Mouse (Mus musculus): ENCODE results near the gene Actr1a. TPM values are rescaled to one million over a fixed set of nuclear protein-coding genes. Genes with fewer than 3 reads are reported as not detected.

Actr1a gene
- polyA plus RNA-seq, 1 experiment, result 117 TPM

- no peaks in the 10 kb centered on the region for H3K79me2 ChIP-seq (ENCODE audit: control insufficient read depth, insufficient read depth)
- peak overlapping the region; percentile 69 for H3K4me2 ChIP-seq (ENCODE audit: low read depth)
- no peak for TF ChIP-seq CEBPB (IDR thresholded peaks at IDR 0.05; ENCODE audit: insufficient read depth, poor library complexity, severe bottlenecking)
These were observed 68.0 kb downstream of the Actr1a start for GRCm38 (mm10) chr19:46327531-46328064.

More at GRCm38 (mm10) chr19:46327531-46328064, 68.0 kb downstream of the Actr1a start:
- Histone ChIP-seq H3ac (ENCODE audit: control insufficient read depth, insufficient read length) (peak overlapping the region; percentile 27), H3K4me3 (peak overlapping the region; percentile 77), H3K36me3 (ENCODE audit: control insufficient read depth, insufficient read depth) (no peaks in the 10 kb centered on the region), H3K27me3 (ENCODE audit: control insufficient read depth, insufficient read depth, insufficient read length) (peaks cover 22% of the 10 kb centered on the region)

Other genes with a start within 250 kb of the Actr1a start
- 9.3 TPM for gene Pitx3, start 247.4 kb downstream of the Actr1a start, polyA plus RNA-seq (2012; fragmentation: generic; extraction: Trizol)
- 61.8 TPM for gene Gbf1, start 243.2 kb downstream of the Actr1a start, polyA plus RNA-seq (2012; fragmentation: generic; extraction: Trizol)
- 67.2 TPM for gene Nfkb2, start 91.4 kb downstream of the Actr1a start, polyA plus RNA-seq (2012; fragmentation: generic; extraction: Trizol)
- 11.7 TPM for gene Psd, start 68.6 kb downstream of the Actr1a start, polyA plus RNA-seq (2012; fragmentation: generic; extraction: Trizol)
- 15.3 TPM for gene Fbxl15, start 67.6 kb downstream of the Actr1a start, polyA plus RNA-seq (2012; fragmentation: generic; extraction: Trizol)
- 165 TPM for gene Cuedc2, start 57.0 kb downstream of the Actr1a start, polyA plus RNA-seq (2012; fragmentation: generic; extraction: Trizol)
- gene Mfsd13a, start 54.6 kb downstream of the Actr1a start, polyA plus RNA-seq (2012; fragmentation: generic; extraction: Trizol), result 1.9 TPM
- 1.2 TPM for gene 2310034G01Rik, start 45.4 kb downstream of the Actr1a start, polyA plus RNA-seq (2012; fragmentation: generic; extraction: Trizol)
- 16.6 TPM for gene Sufu, start 1.1 kb upstream of the Actr1a start, polyA plus RNA-seq (2012; fragmentation: generic; extraction: Trizol)
- 42.3 TPM for gene Trim8, start 106.0 kb upstream of the Actr1a start, polyA plus RNA-seq (2012; fragmentation: generic; extraction: Trizol)
- gene Arl3, start 177.4 kb upstream of the Actr1a start, polyA plus RNA-seq (2012; fragmentation: generic; extraction: Trizol), result 81.9 TPM
- gene Sfxn2, start 177.6 kb upstream of the Actr1a start, polyA plus RNA-seq (2012; fragmentation: generic; extraction: Trizol), result 0.62 TPM
- gene Wbp1l, start 203.3 kb upstream of the Actr1a start, polyA plus RNA-seq (2012; fragmentation: generic; extraction: Trizol), result 39.8 TPM